19 mouse cellular contexts compared by ENCODE assay signal in the genomic region with DNA sequence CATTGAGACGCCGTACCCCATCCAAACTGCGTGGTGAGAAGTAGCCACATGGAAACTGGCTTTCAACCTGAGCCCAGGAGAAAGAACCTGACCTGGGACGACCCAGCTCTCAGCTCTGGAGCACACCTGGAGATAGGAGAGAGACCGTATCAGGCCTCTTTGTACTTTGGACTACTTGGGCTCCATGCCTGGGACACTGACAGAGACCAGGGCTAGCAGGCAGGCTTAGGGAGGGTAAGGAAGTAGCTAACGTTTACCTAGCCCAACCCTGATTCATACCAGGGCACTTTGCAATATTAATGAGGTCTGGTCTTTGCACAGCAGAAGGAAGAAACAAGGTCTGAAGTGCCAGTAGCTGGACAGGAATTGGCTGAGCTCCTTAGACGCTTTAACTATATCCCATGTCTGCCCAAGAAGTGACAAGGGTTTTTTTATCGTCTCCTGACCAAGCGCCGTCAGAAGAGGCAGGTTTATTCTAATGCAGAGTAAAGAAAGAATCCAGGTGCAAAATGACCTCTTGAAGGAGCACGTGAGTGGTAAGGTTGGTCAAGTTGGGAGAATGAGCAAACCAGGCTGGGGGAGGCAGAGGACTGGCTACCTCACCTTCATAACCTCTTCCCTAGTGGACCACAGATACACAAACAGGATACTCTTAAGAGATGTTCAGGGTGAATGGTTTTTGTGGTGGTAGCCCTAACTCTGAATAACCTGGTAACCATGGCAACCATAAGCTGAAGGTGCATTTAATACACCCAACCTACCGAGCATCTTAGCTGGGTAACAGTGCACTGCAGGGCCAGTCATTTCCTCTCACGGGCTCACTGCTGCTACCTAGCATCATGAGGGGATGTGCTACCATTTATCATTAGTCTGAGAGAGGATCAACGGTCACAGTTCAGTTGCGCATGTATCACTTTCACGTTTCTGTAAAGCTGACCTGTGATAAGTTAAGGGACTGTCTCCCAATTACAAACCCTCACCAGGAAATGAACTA. TPM values are rescaled to one million over a fixed set of nuclear protein-coding genes. Genes with fewer than 3 reads are reported as not detected.
DNase-seq lines count a peak whose midpoint lies in the region; ATAC-seq and TF ChIP-seq lines count a peak whose summit lies in the region.
"Had no signal": no experiment of that assay in that cellular context is flagged by ENCODE, and none has a peak within 500 bp of the region (broad histone marks: within the 10 kb centered on the region; RNA-seq: fewer than 3 reads in every experiment).

No protein-coding gene starts in this region.

- H3K9me3 ChIP-seq in liver, embryonic 12.5 days (replicated peaks), result no peaks in the 10 kb centered on the region
- H3K9me3 ChIP-seq in lung, embryonic 16.5 days (ENCODE audit: control insufficient read depth, low read length), result no peaks in the 10 kb centered on the region
- H3K9me3 ChIP-seq in stomach, embryonic 15.5 days, result no peaks in the 10 kb centered on the region
- H3K9me3 ChIP-seq: forebrain, embryonic 13.5 days; G1E; hindbrain, embryonic 13.5 days had no signal

- H3K4me3 ChIP-seq in liver, adult 2 months (ENCODE audit: insufficient read depth, low read depth, low read length), result no peak overlapping the region
- H3K4me3 ChIP-seq in liver, embryonic 12.5 days, result no peak overlapping the region
- no peak overlapping the region for H3K4me3 ChIP-seq in lung, embryonic 16.5 days (ENCODE audit: low read length)
- no peak overlapping the region for H3K4me3 ChIP-seq in stomach, embryonic 15.5 days (replicated peaks)
- H3K4me3 ChIP-seq: forebrain, embryonic 13.5 days; hindbrain, embryonic 13.5 days had no signal

- peaks cover 5% of the 10 kb centered on the region for H3K4me1 ChIP-seq in liver, adult 2 months (ENCODE audit: control insufficient read depth, insufficient read depth, low read length)
- H3K4me1 ChIP-seq in liver, embryonic 12.5 days, result no peaks in the 10 kb centered on the region
- H3K4me1 ChIP-seq in lung, embryonic 16.5 days (replicated peaks; ENCODE audit: control insufficient read depth, insufficient read depth, low read length), result peaks cover 4% of the 10 kb centered on the region; the same call in 1 of the 2 replicates
- no peaks in the 10 kb centered on the region for H3K4me1 ChIP-seq in stomach, embryonic 15.5 days

- no peaks in the 10 kb centered on the region for H3K79me2 ChIP-seq in liver, adult 2 months (ENCODE audit: control insufficient read depth, insufficient read depth, low read length)

- H3K9ac ChIP-seq in liver, adult 2 months (ENCODE audit: low read depth, low read length), result no peak overlapping the region
- no peak overlapping the region for H3K9ac ChIP-seq in liver, embryonic 12.5 days
- H3K9ac ChIP-seq in lung, embryonic 16.5 days (ENCODE audit: low read length), result no peak overlapping the region
- H3K9ac ChIP-seq in stomach, embryonic 15.5 days, result no peak overlapping the region
- H3K9ac ChIP-seq: forebrain, embryonic 13.5 days; hindbrain, embryonic 13.5 days had no signal

- TF ChIP-seq CTCF in liver, adult 2 months (IDR thresholded peaks at IDR 0.05; ENCODE audit: low read depth, low read length), result no peak

- DNase-seq in liver, adult 2 months (ENCODE audit: extremely low read depth, low read depth, low spot score), result peak; percentile 86
- DNase-seq in kidney, adult 8-10 months, result peak; percentile 68 to 80
- no peak for DNase-seq in layer of hippocampus, postnatal 14 days (ENCODE audit: low spot score in 2 of 2)
- no peak for DNase-seq in heart, adult 9 months (ENCODE audit: low spot score in 2 of 2)
- DNase-seq in embryo, embryonic 9.5 days (ENCODE audit: extremely low spot score), result no peak
- DNase-seq: adrenal gland, postnatal 14 days; B cell, adult 2 months; cerebellum, postnatal 36 days; gastrocnemius, postnatal 14 days; right cerebral cortex, postnatal 25 days had no signal

- ATAC-seq in liver, embryonic 12.5 days, result no peak
- peak; percentile 71 for ATAC-seq in lung, embryonic 16.5 days (ENCODE audit: low read depth)
- peak; percentile 83 for ATAC-seq in stomach, embryonic 15.5 days (ENCODE audit: insufficient read depth, low FRiP score, low read depth)
- ATAC-seq: forebrain, embryonic 13.5 days had no signal

- no peaks in the 10 kb centered on the region for H3K27me3 ChIP-seq in liver, adult 2 months (ENCODE audit: control insufficient read depth, insufficient read depth, low read length)
- H3K27me3 ChIP-seq in liver, embryonic 12.5 days (replicated peaks), result peaks cover 42% of the 10 kb centered on the region
- no peaks in the 10 kb centered on the region for H3K27me3 ChIP-seq in lung, embryonic 16.5 days (ENCODE audit: control insufficient read depth, insufficient read depth, low read depth, low read length)
- H3K27me3 ChIP-seq in stomach, embryonic 15.5 days (replicated peaks), result no peaks in the 10 kb centered on the region

- no peak overlapping the region for H3K27ac ChIP-seq in liver, adult 2 months (replicated peaks; ENCODE audit: insufficient read depth, low read depth, low read length)
- H3K27ac ChIP-seq in liver, embryonic 12.5 days, result no peak overlapping the region
- no peak overlapping the region; the same call in 1 of the 2 replicates for H3K27ac ChIP-seq in lung, embryonic 16.5 days (ENCODE audit: low read length)
- no peak overlapping the region for H3K27ac ChIP-seq in stomach, embryonic 15.5 days
- H3K27ac ChIP-seq: forebrain, embryonic 13.5 days; hindbrain, embryonic 13.5 days; macrophage had no signal

- no peak for TF ChIP-seq POLR2A in liver, adult 2 months (IDR thresholded peaks at IDR 0.05; ENCODE audit: extremely low read depth, insufficient read depth, low read length)

- peaks cover 55% of the 10 kb centered on the region for H3K36me3 ChIP-seq in liver, adult 2 months (ENCODE audit: control insufficient read depth, insufficient read depth, low read length)
- no peaks in the 10 kb centered on the region for H3K36me3 ChIP-seq in liver, embryonic 12.5 days
- no peaks in the 10 kb centered on the region for H3K36me3 ChIP-seq in lung, embryonic 16.5 days (ENCODE audit: control insufficient read depth, insufficient read depth, low read length)
- no peaks in the 10 kb centered on the region for H3K36me3 ChIP-seq in stomach, embryonic 15.5 days
- H3K36me3 ChIP-seq: G1E; hindbrain, embryonic 13.5 days had no signal

- no peak overlapping the region for H3K4me2 ChIP-seq in liver, embryonic 12.5 days
- H3K4me2 ChIP-seq in lung, embryonic 16.5 days (ENCODE audit: low read depth, low read length), result no peak overlapping the region
- no peak overlapping the region for H3K4me2 ChIP-seq in stomach, embryonic 15.5 days
- H3K4me2 ChIP-seq: forebrain, embryonic 13.5 days; hindbrain, embryonic 13.5 days had no signal

- 52% methylated on average over 16 of the region's 16 CpGs for WGBS in liver, adult 2 months
- WGBS in liver, embryonic 12.5 days (ENCODE audit: insufficient replicate concordance), result 59% methylated on average over 16 of the region's 16 CpGs
- WGBS in lung, embryonic 16.5 days, result 45% methylated on average over 16 of the region's 16 CpGs
- 54% methylated on average over 16 of the region's 16 CpGs for WGBS in stomach, embryonic 15.5 days

RNA-seq across cellular contexts. Expression of gene Abcg8, which starts 3.4 kb away (rescaled TPM):
- 65.5 and 71.1 TPM in 2 replicates for total RNA-seq in liver, adult 2 months (2014; rRNA removed)
- 91.6 and 115 TPM in 2 replicates for polyA plus RNA-seq in liver, adult 2 months (2012; rRNA removed)
- polyA plus RNA-seq in liver, embryonic 12.5 days (2016; fragmentation: Nextera tagmentation; extraction: Ambion mirVana), result 0.14 and 0.28 TPM in 2 replicates
- not detected in 2 replicates for polyA plus RNA-seq in lung, embryonic 16.5 days (2015; fragmentation: Nextera tagmentation; extraction: Ambion mirVana)
- polyA plus RNA-seq in stomach, embryonic 15.5 days (2015; fragmentation: Nextera tagmentation; extraction: Ambion mirVana), result 0.14 and 0.15 TPM in 2 replicates
- not detected for total RNA-seq in layer of hippocampus, postnatal 14 days (2021)
- total RNA-seq: gastrocnemius, postnatal 14 days; layer of hippocampus, postnatal 25 days had no signal
- polyA plus RNA-seq: G1E; heart, embryonic 14.5 days; macrophage had no signal

RNA-seq across cellular contexts. Expression of gene Abcg5, which starts 10.1 kb away (rescaled TPM):
- 109 and 133 TPM in 2 replicates for total RNA-seq in liver, adult 2 months (2014; rRNA removed)
- 100 and 118 TPM in 2 replicates for polyA plus RNA-seq in liver, adult 2 months (2012; rRNA removed)
- 0.14 and 0.26 TPM in 2 replicates for polyA plus RNA-seq in liver, embryonic 12.5 days (2016; fragmentation: Nextera tagmentation; extraction: Ambion mirVana)
- polyA plus RNA-seq in lung, embryonic 16.5 days (2015; fragmentation: Nextera tagmentation; extraction: Ambion mirVana), result 0.21 and 0.45 TPM in 2 replicates
- polyA plus RNA-seq in stomach, embryonic 15.5 days (2015; fragmentation: Nextera tagmentation; extraction: Ambion mirVana), result 0.90 and 1.4 TPM in 2 replicates
- not detected for total RNA-seq in layer of hippocampus, postnatal 14 days (2021)
- total RNA-seq: gastrocnemius, postnatal 14 days; layer of hippocampus, postnatal 25 days had no signal
- polyA plus RNA-seq: G1E, macrophage had no signal

RNA-seq across cellular contexts. Expression of gene Dync2li1, which starts 46.4 kb away (rescaled TPM):
- 0.74 and 1.3 TPM in 2 replicates for total RNA-seq in liver, adult 2 months (2014; rRNA removed)
- 0.10 TPM in 2 replicates for polyA plus RNA-seq in liver, adult 2 months (2012; rRNA removed)
- polyA plus RNA-seq in liver, embryonic 12.5 days (2016; fragmentation: Nextera tagmentation; extraction: Ambion mirVana), result 3.3 and 4.2 TPM in 2 replicates
- 43.7 and 46.9 TPM in 2 replicates for polyA plus RNA-seq in lung, embryonic 16.5 days (2015; fragmentation: Nextera tagmentation; extraction: Ambion mirVana)
- polyA plus RNA-seq in stomach, embryonic 15.5 days (2015; fragmentation: Nextera tagmentation; extraction: Ambion mirVana), result 27.8 and 31.4 TPM in 2 replicates
- total RNA-seq in layer of hippocampus, postnatal 14 days (2021), result 10 to 100 TPM; 21.7 to 23.5 TPM
- total RNA-seq: G1E had no signal
- polyA plus RNA-seq: G1E had no signal

Comparison
In these comparisons a context has a peak if more than half of its experiments do, and no peak if none do; other contexts are left out.
1. RNA of gene Abcg8, which starts 3.4 kb away (polyA plus RNA-seq): 91.6 to 115 TPM in liver, adult 2 months; 0.14 to 0.28 TPM in liver, embryonic 12.5 days, 0.14 to 0.15 TPM in stomach, embryonic 15.5 days and not detected in lung, embryonic 16.5 days; every median in the first group is over 10 times any median in the second.
2. RNA of gene Abcg5, which starts 10.1 kb away (polyA plus RNA-seq): 100 to 118 TPM in liver, adult 2 months; 0.90 to 1.4 TPM in stomach, embryonic 15.5 days, 0.21 to 0.45 TPM in lung, embryonic 16.5 days and 0.14 to 0.26 TPM in liver, embryonic 12.5 days; every median in the first group is over 10 times any median in the second.
3. DNase-seq: peak in liver, adult 2 months (single experiment) and kidney, adult 8-10 months (2 of 2); none in layer of hippocampus, postnatal 14 days (0 of 2), heart, adult 9 months (0 of 2) and embryo, embryonic 9.5 days (single experiment).